Mouse (Mus musculus): Measurements from ENCODE around the gene Ticam1.

- TF ChIP-seq POLR2A (IDR thresholded peaks at IDR 0.05; ENCODE audit: low read depth, low read length): no peak
- no peak for TF ChIP-seq RCOR1 (conservative IDR thresholded peaks at IDR 0.05; ENCODE audit: low read depth, low read length)
- no peak for TF ChIP-seq SMC3 (IDR thresholded peaks at IDR 0.05; ENCODE audit: low read depth, low read length)
- no peak for TF ChIP-seq USF1 (IDR thresholded peaks at IDR 0.05; ENCODE audit: low read depth, low read length)
- TF ChIP-seq RAD21 (IDR thresholded peaks at IDR 0.05; ENCODE audit: low read depth, low read length): no peak
- TF ChIP-seq CHD2 (IDR thresholded peaks at IDR 0.05; ENCODE audit: low read length): no peak
- TF ChIP-seq TBP (conservative IDR thresholded peaks at IDR 0.05; ENCODE audit: low read depth, low read length): no peak
Measured at GRCm38 (mm10) chr17:56308088-56308487, 31.5 kb upstream of the Ticam1 start.

Data from CH12.LX (cell line).